Mouse (Mus musculus) kidney, embryonic 16.5 days (tissue): ENCODE measurements around the gene Nacc1. TPM values are rescaled to one million over a fixed set of nuclear protein-coding genes. Genes with fewer than 3 reads are reported as not detected.

ENCODE experiments used
- ATAC-seq: fragments of 200-750 bp; cut with Nextera tagmentation; 2 replicates; pipeline ENCODE4 v1.8.0; 2017; ENCODE audit warnings: moderate TSS enrichment; ENCODE audit not compliant: low FRiP score, low TSS enrichment
- H3K27ac ChIP-seq: fragments of 300-500 bp; sonication (generic); 2 replicates; pipeline ENCODE4 v1.5.1; 2014; ENCODE audit warnings: low read length
- H3K27me3 ChIP-seq: fragments of 300-500 bp; sonication (generic); 2 replicates; pipeline ENCODE4 v1.6.1; 2014; ENCODE audit warnings: low read length, control low read depth, mixed read lengths; ENCODE audit not compliant: insufficient read depth
- H3K36me3 ChIP-seq: fragments of 300-500 bp; sonication (generic); 2 replicates; pipeline ENCODE4 v1.6.1; 2014; ENCODE audit warnings: low read length, control low read depth, mixed read lengths; ENCODE audit not compliant: insufficient read depth
- H3K4me1 ChIP-seq: fragments of 300-500 bp; sonication (generic); 2 replicates; pipeline ENCODE4 v1.6.1; 2014; ENCODE audit warnings: low read length, control low read depth, mixed read lengths; ENCODE audit not compliant: insufficient read depth
- H3K4me2 ChIP-seq: fragments of 300-500 bp; sonication (generic); replicated peaks from 2 replicates; pipeline ENCODE4 v1.6.1; 2014; ENCODE audit warnings: low read depth, low read length
- H3K4me3 ChIP-seq: fragments of 300-500 bp; sonication (generic); 2 replicates; pipeline ENCODE4 v1.5.1; 2014; ENCODE audit warnings: mild to moderate bottlenecking, low read length
- H3K9ac ChIP-seq: fragments of 300-500 bp; sonication (generic); replicated peaks from 2 replicates; pipeline ENCODE4 v1.6.1; 2014; ENCODE audit warnings: low read length
- H3K9me3 ChIP-seq: fragments of 300-500 bp; sonication (generic); 2 replicates; pipeline ENCODE4 v1.6.1; 2016; ENCODE audit warnings: low read length, control low read depth
- WGBS: fragments of 180-500 bp; shearing (Covaris S2); extraction: QIAGEN DNeasy Blood & Tissue Kit; methylation state at CpG from one replicate; pipeline ENCODE4 v1.1.7; 2014; 5-methylcytosine and 5-hydroxymethylcytosine counted together
- polyA plus RNA-seq: library from polyadenylated mRNA; unstranded; fragments of >200 nt; fragmentation: Nextera tagmentation; extraction: Ambion mirVana; gene quantifications from 2 replicates; pipeline ENCODE4 v1.2.1, GENCODE M21; 2015

Nacc1 gene
- polyA plus RNA-seq, 1 experiment from 2014 or later = 22.5 TPM

- 89% methylated on average over 16 of the region's 16 CpGs for WGBS
- Histone ChIP-seq H3K36me3 (peaks cover 4% of the 10 kb centered on the region; the same call in 1 of the 2 replicates), H3K9me3 (no peaks in the 10 kb centered on the region), H3K27me3 (no peaks in the 10 kb centered on the region), H3K4me3 (no peak overlapping the region), H3K4me1 (peaks cover 51% of the 10 kb centered on the region), H3K4me2 (no peak overlapping the region), H3K27ac (no peak overlapping the region; the same call in 1 of the 2 replicates), H3K9ac (no peak overlapping the region)
- ATAC-seq = no peak
Measured at GRCm38 (mm10) chr8:84729921-84730362, 42.3 kb upstream of the Nacc1 start.

- peak; percentile 17; the same call in 1 of the 2 replicates for ATAC-seq
- Histone ChIP-seq H3K4me1 (peaks cover 60% of the 10 kb centered on the region), H3K9ac (no peak overlapping the region), H3K27me3 (no peaks in the 10 kb centered on the region), H3K36me3 (peaks cover 4% of the 10 kb centered on the region; the same call in 1 of the 2 replicates), H3K4me3 (no peak overlapping the region), H3K4me2 (no peak overlapping the region), H3K9me3 (no peaks in the 10 kb centered on the region), H3K27ac (no peak overlapping the region)
- WGBS = 79% methylated on average over 3 of the region's 3 CpGs
Measured at GRCm38 (mm10) chr8:84728474-84728873, 40.8 kb upstream of the Nacc1 start.

- no peak for ATAC-seq
- Histone ChIP-seq H3K27ac (peak overlapping the region; percentile 55), H3K27me3 (no peaks in the 10 kb centered on the region), H3K4me3 (no peak overlapping the region), H3K4me1 (peaks cover 52% of the 10 kb centered on the region), H3K36me3 (peaks cover 4% of the 10 kb centered on the region; the same call in 1 of the 2 replicates), H3K4me2 (no peak overlapping the region), H3K9ac (peak overlapping the region; percentile 37), H3K9me3 (no peaks in the 10 kb centered on the region)
- WGBS = 18% methylated on average over 3 of the region's 3 CpGs
Measured at GRCm38 (mm10) chr8:84725941-84726259, 38.2 kb upstream of the Nacc1 start.

GRCm38 (mm10) chr8:84725246-84725940, 37.7 kb upstream of the Nacc1 start:
- H3K9me3 ChIP-seq = no peaks in the 10 kb centered on the region
- no peak for ATAC-seq
- H3K4me3 ChIP-seq = no peak overlapping the region
- H3K27me3 ChIP-seq = no peaks in the 10 kb centered on the region
- 56% methylated on average over 10 of the region's 10 CpGs for WGBS
- peak overlapping the region; percentile 55 for H3K27ac ChIP-seq
- H3K9ac ChIP-seq = peak overlapping the region; percentile 37
- peaks cover 47% of the 10 kb centered on the region for H3K4me1 ChIP-seq
- H3K36me3 ChIP-seq = peaks cover 4% of the 10 kb centered on the region; the same call in 1 of the 2 replicates
- H3K4me2 ChIP-seq = no peak overlapping the region

- no peaks in the 10 kb centered on the region for H3K27me3 ChIP-seq
- peaks cover 4% of the 10 kb centered on the region; the same call in 1 of the 2 replicates for H3K36me3 ChIP-seq
- no peak for ATAC-seq
- H3K9me3 ChIP-seq = no peaks in the 10 kb centered on the region
- no peak overlapping the region for H3K27ac ChIP-seq
- H3K4me3 ChIP-seq = no peak overlapping the region
- H3K9ac ChIP-seq = no peak overlapping the region
- peaks cover 45% of the 10 kb centered on the region for H3K4me1 ChIP-seq
- 57% methylated on average over 9 of the region's 9 CpGs for WGBS
- H3K4me2 ChIP-seq = no peak overlapping the region
Measured at GRCm38 (mm10) chr8:84724683-84725082, 37.0 kb upstream of the Nacc1 start.

GRCm38 (mm10) chr8:84723571-84723900, 35.9 kb upstream of the Nacc1 start:
- Histone ChIP-seq H3K4me1 (peaks cover 45% of the 10 kb centered on the region), H3K27me3 (peaks cover 4% of the 10 kb centered on the region; the same call in 1 of the 2 replicates), H3K4me2 (peak overlapping the region; percentile 30), H3K4me3 (peak overlapping the region; percentile 14), H3K9me3 (no peaks in the 10 kb centered on the region), H3K36me3 (peaks cover 4% of the 10 kb centered on the region; the same call in 1 of the 2 replicates), H3K27ac (peak overlapping the region; percentile 95), H3K9ac (peak overlapping the region; percentile 49)
- WGBS = 25% methylated on average over 7 of the region's 7 CpGs
- ATAC-seq = no peak

- peak within 1 kb of the TSS; percentile 95 for H3K27ac ChIP-seq
- H3K4me1 ChIP-seq = peaks cover 45% of the 10 kb centered on the region
- peak within 1 kb of the TSS; percentile 30 for H3K4me2 ChIP-seq
- H3K4me3 ChIP-seq = peak within 1 kb of the TSS; percentile 14
- no peaks in the 10 kb centered on the region for H3K9me3 ChIP-seq
- peaks cover 4% of the 10 kb centered on the region; the same call in 1 of the 2 replicates for H3K27me3 ChIP-seq
- ATAC-seq = peak; percentile 85
- WGBS = 22% methylated on average over 10 of the region's 10 CpGs
- peak within 1 kb of the TSS; percentile 49 for H3K9ac ChIP-seq
- peaks cover 4% of the 10 kb centered on the region; the same call in 1 of the 2 replicates for H3K36me3 ChIP-seq
Measured at GRCm38 (mm10) chr8:84722850-84723570, 35.3 kb upstream of the Nacc1 start, which contains the start of gene G430095P16Rik. Gene G430095P16Rik (plus strand): TSS chr8:84723007.

- H3K27ac ChIP-seq = peak overlapping the region; percentile 95
- H3K4me3 ChIP-seq = no peak overlapping the region
- peaks cover 45% of the 10 kb centered on the region for H3K4me1 ChIP-seq
- no peak overlapping the region for H3K4me2 ChIP-seq
- peaks cover 4% of the 10 kb centered on the region; the same call in 1 of the 2 replicates for H3K36me3 ChIP-seq
- no peak; the same call in 1 of the 2 replicates for ATAC-seq
- H3K27me3 ChIP-seq = peaks cover 7% of the 10 kb centered on the region
- 71% methylated on average over 6 of the region's 6 CpGs for WGBS
- H3K9me3 ChIP-seq = no peaks in the 10 kb centered on the region
- H3K9ac ChIP-seq = 0 out of 2 replicates have a peak overlapping the region, but pooled peaks have one; percentile 49
Measured at GRCm38 (mm10) chr8:84722530-84722849, 34.8 kb upstream of the Nacc1 start.

- no peak for ATAC-seq
- Histone ChIP-seq H3K4me3 (no peak overlapping the region), H3K4me2 (no peak overlapping the region), H3K27me3 (peaks cover 31% of the 10 kb centered on the region), H3K27ac (no peak overlapping the region), H3K36me3 (0 out of 2 replicates have a peak, but pooled peaks cover 4% of the 10 kb centered on the region), H3K4me1 (peaks cover 33% of the 10 kb centered on the region), H3K9ac (no peak overlapping the region), H3K9me3 (no peaks in the 10 kb centered on the region)
- 68% methylated on average over 5 of the region's 5 CpGs for WGBS
Measured at GRCm38 (mm10) chr8:84718959-84719690, 31.5 kb upstream of the Nacc1 start.
